Mouse (Mus musculus): Measurements from ENCODE around the gene Guca2b.
"Not testable (repeated sequence)": the region's sequence is repeated elsewhere in the genome, so short reads cannot be mapped to it uniquely, and the experiment has no call there.

Gene Guca2b

GRCm38 (mm10) chr4:119657011-119657410 lies 1.7 kb downstream of the Guca2b start:
- no peak for DNase-seq (ENCODE audit: low read depth)

DNA sequence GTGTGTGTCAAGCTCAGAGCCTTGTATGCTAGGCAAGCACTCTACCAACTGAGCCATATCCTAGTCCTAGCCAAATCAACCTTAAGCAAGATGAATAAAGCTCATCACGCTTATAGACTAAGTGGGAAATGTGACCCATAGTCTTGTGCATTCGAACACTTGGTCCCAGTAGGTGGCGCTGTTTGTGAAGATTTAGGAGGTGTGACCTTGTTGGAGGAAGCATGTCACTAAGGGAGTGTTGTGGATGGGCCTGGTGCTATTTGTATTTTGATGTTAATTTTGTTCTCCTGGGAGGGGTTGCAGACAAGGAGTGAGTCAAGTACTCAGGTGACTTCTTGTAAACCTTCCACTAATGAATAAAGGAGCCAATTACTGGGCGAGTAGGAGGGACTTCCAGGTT lies 16.1 kb downstream of the Guca2b start:
- DNase-seq (ENCODE audit: low read depth): no peak

DNA sequence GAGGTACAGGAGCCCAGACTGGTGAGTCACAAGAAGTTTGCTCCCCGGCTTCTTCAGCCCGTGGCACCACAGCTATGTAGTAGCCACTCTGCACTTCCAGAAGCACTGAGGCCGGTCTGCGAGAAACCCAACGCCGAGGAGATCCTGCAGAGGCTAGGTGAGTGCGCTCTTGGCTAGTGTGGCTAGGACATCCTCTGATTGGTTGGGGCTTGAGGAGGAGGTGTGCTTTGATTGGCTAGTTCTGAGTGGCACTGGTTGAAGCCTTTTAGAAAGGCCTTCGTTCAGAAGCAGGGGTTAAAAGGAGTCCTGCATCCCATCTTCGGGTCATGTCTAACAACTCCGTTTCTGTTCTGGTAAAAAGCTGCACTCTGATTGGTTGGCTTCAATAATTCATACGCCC lies 20.1 kb downstream of the Guca2b start:
- DNase-seq (ENCODE audit: low read depth): no peak

GRCm38 (mm10) chr4:119637946-119638345 lies 20.8 kb downstream of the Guca2b start:
- no peak for DNase-seq (ENCODE audit: low read depth)

DNA sequence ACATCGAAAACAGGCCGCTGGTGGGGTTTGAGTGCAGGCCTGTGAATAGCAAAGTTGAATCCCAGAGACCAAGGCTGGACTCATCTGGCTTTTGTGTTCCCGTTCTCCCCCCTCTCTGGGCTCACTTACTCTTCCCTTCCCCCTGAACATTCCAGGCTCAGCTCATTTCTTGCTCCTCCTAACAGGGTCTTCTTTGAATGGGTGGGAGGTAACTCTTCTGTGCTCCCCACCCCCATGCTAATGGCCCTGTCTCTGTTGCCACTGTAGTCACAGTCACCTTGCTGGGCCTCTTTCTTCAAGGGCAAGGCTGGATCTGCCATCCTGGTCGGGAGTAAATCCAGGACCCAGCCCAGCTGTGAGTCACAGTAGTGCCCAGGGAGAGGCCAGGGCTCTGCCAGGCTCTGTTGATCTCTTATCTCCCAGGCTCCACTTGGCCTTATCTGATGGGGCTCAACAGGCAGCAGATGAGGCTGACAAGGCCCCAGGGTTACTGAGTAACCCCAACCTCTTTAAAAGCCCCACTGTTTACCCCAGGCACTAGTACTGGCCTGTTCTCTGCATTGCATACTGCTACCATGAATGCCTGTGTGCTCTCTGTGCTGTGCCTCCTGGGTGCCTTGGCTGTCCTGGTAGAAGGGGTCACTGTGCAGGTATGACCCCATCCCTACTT lies 21.4 kb downstream of the Guca2b start, which contains the start of gene Guca2a:
Gene Guca2a, plus strand, starts transcription at position 529 of the 670 bp plus-strand sequence.
- DNase-seq (ENCODE audit: low read depth): peak; percentile 17

GRCm38 (mm10) chr4:119636731-119637130 lies 22.0 kb downstream of the Guca2b start:
- no peak for DNase-seq (ENCODE audit: low read depth)

DNA sequence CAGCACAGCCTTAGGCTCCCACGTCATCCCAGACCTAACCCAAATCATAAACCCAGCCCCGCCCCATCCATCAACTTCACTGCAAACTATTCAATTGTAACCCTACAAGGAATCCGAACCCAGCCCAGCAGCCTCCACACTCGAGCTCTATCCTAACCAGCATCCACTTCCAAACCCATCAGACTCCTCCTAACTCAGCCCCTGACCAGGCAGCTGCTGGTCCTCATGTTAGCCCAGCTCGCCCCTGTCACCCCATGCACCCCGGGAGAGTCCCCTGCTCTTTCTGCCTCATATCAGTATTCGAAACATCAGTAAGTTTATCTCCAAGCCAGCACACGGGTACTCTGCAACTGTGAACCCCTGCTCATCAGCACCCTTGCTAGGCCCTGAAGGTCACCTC lies 23.1 kb downstream of the Guca2b start:
- no peak for DNase-seq (ENCODE audit: low read depth)

DNA sequence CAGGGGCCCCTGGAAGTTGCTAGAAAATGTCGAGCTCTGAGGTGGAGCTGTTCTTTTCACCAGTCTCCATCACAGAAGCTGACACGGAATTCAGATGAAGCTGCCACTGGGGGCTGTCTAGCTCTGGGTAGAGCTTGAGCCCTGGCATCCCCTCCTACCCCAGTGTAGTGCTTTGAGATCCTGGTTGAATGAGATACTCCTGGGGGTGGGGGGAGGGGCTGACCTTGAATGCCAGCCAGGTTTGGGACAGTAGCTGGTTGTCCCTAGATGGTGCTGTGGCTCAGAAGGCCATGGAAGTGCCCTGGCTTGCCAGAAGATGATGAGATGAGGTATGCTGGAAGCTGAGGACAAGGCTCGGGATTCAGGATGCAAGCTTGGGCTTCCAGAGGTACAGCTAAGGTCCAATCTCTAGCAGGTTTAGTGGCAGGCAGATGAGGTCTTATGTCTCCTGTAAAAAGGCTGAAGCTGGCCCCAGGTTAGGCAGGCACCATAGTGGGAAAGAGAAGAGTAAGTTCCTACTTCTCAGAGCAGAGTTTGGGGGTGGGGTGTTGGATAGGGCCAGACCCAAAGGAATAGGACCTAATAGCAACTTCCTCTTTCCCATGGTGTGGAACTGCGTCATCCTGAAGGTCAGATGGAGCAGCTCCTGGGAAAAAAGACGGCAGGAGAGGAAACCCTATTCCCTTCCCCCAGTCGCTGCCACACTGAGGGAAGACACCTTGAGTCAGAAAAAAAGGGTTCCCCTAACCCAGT lies 23.7 kb downstream of the Guca2b start:
- no peak for DNase-seq (ENCODE audit: low read depth)

DNA sequence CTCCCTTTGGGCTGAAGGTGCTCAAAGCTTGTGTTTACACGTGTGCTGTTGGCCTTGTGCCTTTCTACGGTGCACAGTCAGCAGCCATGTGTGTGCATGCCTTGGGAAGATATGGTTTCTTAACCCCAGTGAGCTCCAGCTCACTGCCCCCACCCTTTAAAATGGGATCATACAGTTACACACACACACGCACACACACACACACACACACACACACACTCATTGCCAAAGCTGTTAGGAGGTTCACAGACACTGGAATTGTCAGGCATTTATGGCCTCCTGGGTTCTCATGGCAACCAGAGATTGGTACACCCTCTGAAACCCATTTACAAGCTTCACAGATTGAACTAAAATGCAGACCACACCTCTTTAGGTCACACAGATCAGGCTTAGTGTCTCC lies 24.8 kb downstream of the Guca2b start:
- no peak for DNase-seq (ENCODE audit: low read depth)

DNA sequence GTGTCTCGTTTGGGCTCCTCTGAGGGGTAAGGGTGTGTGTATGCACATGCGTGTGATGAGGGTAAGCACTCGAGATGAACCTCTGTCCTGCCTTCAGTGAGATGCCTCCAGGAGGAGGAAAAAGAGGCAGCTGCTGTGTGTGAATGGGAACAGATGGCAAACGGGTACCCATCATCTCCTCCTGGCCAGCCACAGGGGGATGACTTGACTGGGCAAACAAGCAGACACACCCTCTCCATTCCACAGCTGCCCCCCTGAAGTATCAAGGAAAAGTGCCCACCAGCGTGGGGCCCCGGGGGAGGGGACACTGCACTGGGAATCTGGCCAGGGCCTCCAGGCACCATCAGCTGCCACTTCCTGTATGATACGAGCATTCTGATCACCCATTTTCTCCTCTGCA lies 25.4 kb downstream of the Guca2b start:
- DNase-seq (ENCODE audit: low read depth): no peak

- DNase-seq (ENCODE audit: low read depth): no peak
Measured at GRCm38 (mm10) chr4:119632721-119633120, 26.0 kb downstream of the Guca2b start.

- DNase-seq (ENCODE audit: low read depth): peak; percentile 84
Measured at GRCm38 (mm10) chr4:119631115-119631919, 27.4 kb downstream of the Guca2b start.

DNA sequence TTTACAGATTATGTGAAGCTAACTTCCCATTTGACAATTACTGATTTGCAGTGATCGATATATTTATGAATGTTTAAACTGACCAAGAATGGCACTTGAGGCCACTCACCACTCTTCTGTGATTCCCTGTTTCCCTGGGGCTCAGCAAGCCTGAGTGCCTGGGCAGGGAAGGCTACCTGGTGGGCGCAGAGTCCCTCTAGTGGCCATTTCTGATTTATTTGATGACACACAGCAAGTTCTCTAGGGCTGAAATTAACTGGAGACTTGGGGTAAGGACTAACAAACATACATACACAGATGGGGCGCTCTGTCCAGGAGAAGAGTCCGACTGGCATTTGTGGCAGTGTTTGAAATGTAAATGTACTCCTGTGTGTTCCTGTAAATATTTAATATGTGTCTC lies 30.4 kb downstream of the Guca2b start:
- DNase-seq (ENCODE audit: low read depth): not testable (repeated sequence)

DNA sequence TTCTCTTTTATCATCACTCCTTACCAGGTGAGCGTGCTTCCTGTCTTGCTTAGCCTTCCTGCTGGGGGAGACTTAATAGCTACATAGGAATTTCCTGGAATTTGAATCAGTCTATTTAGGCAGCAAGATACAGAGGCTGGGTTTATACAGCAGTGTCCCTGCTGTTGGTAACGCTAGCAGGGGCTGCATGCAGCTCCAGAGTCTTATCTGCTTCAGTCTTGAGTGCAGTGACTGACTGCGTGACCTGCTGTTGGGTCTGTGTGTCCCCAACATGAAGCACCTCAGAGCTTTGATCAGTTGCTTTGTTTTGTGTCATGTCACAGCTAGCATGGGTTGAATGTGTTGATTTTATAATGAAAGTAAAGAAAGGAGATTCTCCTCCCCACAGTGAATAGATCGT lies 31.4 kb downstream of the Guca2b start:
- no peak for DNase-seq (ENCODE audit: low read depth)

GRCm38 (mm10) chr4:119626876-119627275 lies 31.9 kb downstream of the Guca2b start:
- no peak for DNase-seq (ENCODE audit: low read depth)

DNA sequence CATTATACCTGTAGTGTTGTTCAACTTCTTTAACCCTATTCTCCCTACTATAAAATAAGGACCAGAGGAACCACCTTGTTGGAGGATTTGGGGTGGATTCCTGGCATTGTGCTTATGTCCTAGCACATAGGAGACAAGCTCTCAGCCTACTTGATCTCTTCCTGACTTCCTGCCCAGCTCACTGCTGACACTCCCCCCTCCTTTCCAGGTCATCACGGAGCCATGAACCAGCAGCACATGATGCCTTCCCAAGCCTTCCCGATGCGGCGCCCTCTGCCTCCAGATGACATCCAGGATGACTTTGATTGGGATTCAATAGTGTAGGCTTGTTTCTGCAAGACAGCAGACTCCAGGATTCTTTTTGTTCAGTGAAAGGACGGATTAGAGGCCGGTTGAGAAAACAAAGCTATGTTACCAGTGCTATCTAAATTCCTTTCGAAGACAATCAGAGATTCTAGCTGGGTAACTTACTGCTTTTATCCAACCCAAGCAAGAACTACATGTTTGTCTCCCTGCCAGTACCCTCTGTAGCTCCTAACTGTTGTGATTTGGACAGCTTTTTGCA lies 32.6 kb downstream of the Guca2b start:
- no peak for DNase-seq (ENCODE audit: low read depth)

DNA sequence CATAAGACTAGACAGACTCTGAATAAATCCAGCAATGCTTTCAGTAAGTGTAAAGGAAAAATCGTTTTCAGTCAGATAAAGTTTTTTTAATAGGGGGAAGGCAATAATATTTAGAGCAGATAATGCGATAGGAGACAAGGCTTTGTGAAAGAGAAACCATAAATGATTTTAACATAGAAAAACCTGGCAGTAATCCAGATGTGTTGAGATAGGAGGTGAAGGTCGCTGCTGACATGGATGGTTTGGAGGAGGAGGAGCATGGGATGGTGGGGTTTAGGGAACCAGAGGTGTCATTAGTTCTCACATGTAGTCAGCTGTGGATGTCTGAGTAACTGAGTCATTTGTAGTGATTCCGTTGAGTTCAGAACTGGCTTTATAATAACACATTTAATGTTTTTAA lies 44.0 kb downstream of the Guca2b start:
- no peak for DNase-seq (ENCODE audit: low read depth)

DNA sequence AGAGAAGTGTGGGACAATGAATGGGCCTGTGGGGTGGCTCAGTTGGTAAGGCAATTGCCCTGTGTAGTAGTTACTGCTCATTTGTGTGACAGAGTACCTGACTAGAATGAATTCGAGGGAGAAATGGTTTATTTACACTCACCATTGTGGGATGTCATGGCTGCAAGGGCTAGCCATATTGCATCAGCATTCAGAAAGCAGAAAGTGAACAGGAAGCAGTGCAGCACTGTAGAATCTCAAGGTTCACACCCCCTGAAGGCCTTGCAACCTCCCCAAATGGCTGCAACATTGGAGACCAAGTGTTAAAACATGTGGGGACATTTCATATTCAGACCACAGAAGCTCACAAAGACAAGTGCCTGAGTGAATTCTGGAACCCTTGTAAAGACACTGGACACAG lies 44.7 kb downstream of the Guca2b start:
- DNase-seq (ENCODE audit: low read depth): no peak

- DNase-seq (ENCODE audit: low read depth): no peak
Measured at GRCm38 (mm10) chr4:119609488-119609887, 49.3 kb downstream of the Guca2b start.
